Mouse (Mus musculus) urinary bladder, postnatal 14 days (tissue): ENCODE measurements around the gene F10.
A peak's percentile ranks its signal among the peaks of the same experiment; 100 is the strongest.
"Not testable (repeated sequence)": the region's sequence is repeated elsewhere in the genome, so short reads cannot be mapped to it uniquely, and the experiment has no call there.

Experiments used
- DNase-seq: peaks from one replicate; pipeline ENCODE4 v3.0.0; 2021; ENCODE audit warnings: low spot score

F10 gene

GRCm38 (mm10) chr8:13060441-13061150 lies 23.5 kb downstream of the F10 start, which contains the start of gene Proz:
Gene Proz (plus strand): TSS chr8:13060914.
- no peak for DNase-seq

GRCm38 (mm10) chr8:13063112-13063511 lies 26.0 kb downstream of the F10 start:
- DNase-seq = no peak

- DNase-seq = no peak
Measured at GRCm38 (mm10) chr8:13073255-13073654, 36.1 kb downstream of the F10 start.

- no peak for DNase-seq
Measured at GRCm38 (mm10) chr8:13075044-13075443, 37.9 kb downstream of the F10 start.

GRCm38 (mm10) chr8:13075579-13075978 lies 38.5 kb downstream of the F10 start:
- not testable (repeated sequence) for DNase-seq

GRCm38 (mm10) chr8:13077542-13077941 lies 40.4 kb downstream of the F10 start:
- DNase-seq = no peak

- DNase-seq = peak; percentile 92
Measured at GRCm38 (mm10) chr8:13104691-13105086, 67.6 kb downstream of the F10 start.

- DNase-seq = peak; percentile 98
Measured at GRCm38 (mm10) chr8:13105087-13105881, 68.2 kb downstream of the F10 start, which contains the start of the genes Pcid2 and Cul4a. Gene Pcid2 (minus strand): TSS chr8:13105459. Gene Cul4a (plus strand): TSS chr8:13105621.

- no peak for DNase-seq
Measured at GRCm38 (mm10) chr8:13105908-13106551, 68.9 kb downstream of the F10 start.
